Mouse (Mus musculus): ENCODE results near the gene Gm36245.
"Not testable (repeated sequence)": the region's sequence is repeated elsewhere in the genome, so short reads cannot be mapped to it uniquely, and the experiment has no call there.

- not testable (repeated sequence) for TF ChIP-seq ZMIZ1 (IDR thresholded peaks at IDR 0.05; ENCODE audit: low read depth, low read length); GABPA (IDR thresholded peaks at IDR 0.05; ENCODE audit: low read depth, low read length); CTCF (IDR thresholded peaks at IDR 0.05 in 2 of 3, conservative IDR thresholded peaks at IDR 0.05 in 1 of 3; ENCODE audit: control insufficient read depth in 1 of 3, insufficient read depth in 1 of 3, low read depth in 2 of 3, low read length in 3 of 3, poor library complexity in 1 of 3, severe bottlenecking in 1 of 3); CHD1 (IDR thresholded peaks at IDR 0.05; ENCODE audit: low read depth, low read length); EP300 (IDR thresholded peaks at IDR 0.05; ENCODE audit: low read depth in 1 of 2, low read length in 2 of 2); TAL1 (IDR thresholded peaks at IDR 0.05; ENCODE audit: low read length); USF1 (IDR thresholded peaks at IDR 0.05; ENCODE audit: low read depth, low read length); USF2 (IDR thresholded peaks at IDR 0.05; ENCODE audit: borderline replicate concordance in 1 of 2, insufficient read depth in 1 of 2, low read depth in 1 of 2, low read length in 2 of 2); TBP (IDR thresholded peaks at IDR 0.05; ENCODE audit: low read depth, low read length)
Observed at GRCm38 (mm10) chr15:77628647-77629046, 29.6 kb downstream of the Gm36245 start.
